ENCODE assay signal across 8 mouse cellular contexts in the genomic region with DNA sequence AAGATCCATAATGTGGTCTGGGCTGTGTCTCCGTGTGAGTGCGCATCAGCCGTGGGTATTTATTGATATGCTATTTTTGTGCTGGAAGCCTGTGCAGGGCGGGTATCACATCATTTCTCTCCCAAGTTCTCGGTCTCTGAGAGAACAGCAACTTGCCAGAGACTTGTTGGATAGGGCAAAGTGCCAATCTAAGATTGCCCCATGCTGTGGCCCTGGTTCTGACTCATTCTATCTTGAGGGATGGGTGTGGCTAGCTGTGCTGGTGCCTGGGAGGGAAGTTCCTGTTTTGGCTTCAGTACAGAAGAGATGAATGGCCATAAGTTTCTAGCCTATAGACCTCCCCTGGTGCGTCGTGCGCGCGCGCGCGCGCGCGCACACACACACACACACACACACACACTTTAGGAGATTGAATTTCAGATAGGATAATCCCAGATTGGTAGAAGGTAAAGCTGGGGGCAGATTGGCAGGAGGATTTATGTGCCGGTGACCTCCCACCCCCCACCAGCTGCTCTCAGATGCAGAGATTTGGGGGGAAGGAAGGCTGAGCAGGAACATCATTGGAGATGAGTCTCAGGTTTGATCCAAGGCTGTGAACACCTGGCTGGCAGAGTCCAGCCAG. TPM values are rescaled to one million over a fixed set of nuclear protein-coding genes. Genes with fewer than 3 reads are reported as not detected.
A peak's percentile ranks its signal among the peaks of the same experiment; 100 is the strongest.
DNase-seq lines count a peak whose midpoint lies in the region; ATAC-seq lines count a peak whose summit lies in the region.

No protein-coding gene starts in this region.

- peaks cover 60% of the 10 kb centered on the region for H3K4me1 ChIP-seq in heart, embryonic 10.5 days
- peaks cover 94% of the 10 kb centered on the region for H3K4me1 ChIP-seq in hindbrain, embryonic 13.5 days (replicated peaks)
- peaks cover 69% of the 10 kb centered on the region for H3K4me1 ChIP-seq in midbrain, embryonic 16.5 days (ENCODE audit: control insufficient read depth, insufficient read depth, low read length)

- peak overlapping the region; percentile 93; the same call in 1 of the 2 replicates for H3K9ac ChIP-seq in hindbrain, embryonic 13.5 days
- H3K9ac ChIP-seq in midbrain, embryonic 16.5 days (ENCODE audit: low read depth, low read length), result no peak overlapping the region; the same call in 1 of the 2 replicates

- no peak for ATAC-seq in hindbrain, embryonic 13.5 days (ENCODE audit: low FRiP score)
- no peak for ATAC-seq in midbrain, embryonic 16.5 days

- H3K27me3 ChIP-seq in heart, embryonic 10.5 days (ENCODE audit: insufficient read depth, poor library complexity, severe bottlenecking), result peaks cover 47% of the 10 kb centered on the region
- no peaks in the 10 kb centered on the region for H3K27me3 ChIP-seq in hindbrain, embryonic 13.5 days
- H3K27me3 ChIP-seq in midbrain, embryonic 16.5 days (ENCODE audit: control insufficient read depth, insufficient read depth, low read depth, low read length), result no peaks in the 10 kb centered on the region

- H3K36me3 ChIP-seq in heart, embryonic 10.5 days, result no peaks in the 10 kb centered on the region
- peaks cover 52% of the 10 kb centered on the region for H3K36me3 ChIP-seq in hindbrain, embryonic 13.5 days
- H3K36me3 ChIP-seq in midbrain, embryonic 16.5 days (ENCODE audit: control insufficient read depth, insufficient read depth, low read length), result peaks cover 14% of the 10 kb centered on the region

- WGBS in heart, embryonic 10.5 days, result 81% methylated on average over 17 of the region's 17 CpGs
- 82% methylated on average over 17 of the region's 17 CpGs for WGBS in hindbrain, embryonic 13.5 days
- WGBS in midbrain, embryonic 16.5 days, result 83% methylated on average over 17 of the region's 17 CpGs

- intact Hi-C loops in heart, postnatal 10 days (cut with DNase I), result no loop called here
- intact Hi-C loops in left cerebral cortex, postnatal 25 days (cut with DNase I), result no loop called here

- no peak overlapping the region for H3K27ac ChIP-seq in heart, embryonic 10.5 days
- peak overlapping the region; percentile 95 for H3K27ac ChIP-seq in hindbrain, embryonic 13.5 days
- H3K27ac ChIP-seq in midbrain, embryonic 16.5 days (ENCODE audit: low read length), result peak overlapping the region; percentile 71

- H3K4me2 ChIP-seq in hindbrain, embryonic 13.5 days, result peak overlapping the region; percentile 98
- no peak overlapping the region for H3K4me2 ChIP-seq in midbrain, embryonic 16.5 days (ENCODE audit: low read length)

- DNase-seq in heart, postnatal 10 days, result peak; percentile 10 to 21
- DNase-seq in heart, embryonic 10.5 days (ENCODE audit: low spot score), result no peak
- DNase-seq in NIH3T3 (ENCODE audit: low read depth), result peak; percentile 79
- DNase-seq in thymus, postnatal 14 days, result no peak
- no peak for DNase-seq in layer of hippocampus, adult 8-10 months (ENCODE audit: low spot score in 2 of 2)
- no peak for DNase-seq in left cerebral cortex, postnatal 25 days (ENCODE audit: low spot score in 2 of 2)

- H3K9me3 ChIP-seq in heart, embryonic 10.5 days, result no peaks in the 10 kb centered on the region
- no peaks in the 10 kb centered on the region for H3K9me3 ChIP-seq in hindbrain, embryonic 13.5 days
- H3K9me3 ChIP-seq in midbrain, embryonic 16.5 days (replicated peaks; ENCODE audit: control insufficient read depth, low read length, poor library complexity, severe bottlenecking), result no peaks in the 10 kb centered on the region

- H3K4me3 ChIP-seq in heart, embryonic 10.5 days, result no peak overlapping the region
- H3K4me3 ChIP-seq in hindbrain, embryonic 13.5 days, result no peak overlapping the region
- H3K4me3 ChIP-seq in midbrain, embryonic 16.5 days (ENCODE audit: low read depth, low read length), result no peak overlapping the region

RNA-seq across cellular contexts. Expression of a gene that starts 2.7 kb away (rescaled TPM):
- under 1 TPM; 0.89 to 0.99 TPM for total RNA-seq in heart, postnatal 10 days (2021)
- polyA plus RNA-seq in heart, embryonic 10.5 days (2016; fragmentation: Nextera tagmentation; extraction: Ambion mirVana), result 5.8 and 6.6 TPM in 2 replicates
- polyA plus RNA-seq in hindbrain, embryonic 13.5 days (2015; fragmentation: Nextera tagmentation; extraction: Ambion mirVana), result 25.0 and 27.1 TPM in 2 replicates
- 26.7 and 27.7 TPM in 2 replicates for polyA plus RNA-seq in midbrain, embryonic 16.5 days (2015; fragmentation: Nextera tagmentation; extraction: Ambion mirVana)
- total RNA-seq in layer of hippocampus, adult 8-10 months (2022), result 1 to 10 TPM; 4.9 to 6.9 (median 6.0) TPM
- total RNA-seq in left cerebral cortex, postnatal 25 days (2021), result 1 to 10 TPM; 4.2 to 5.3 TPM

RNA-seq across cellular contexts. Expression of a gene that starts 4.8 kb away (rescaled TPM):
- total RNA-seq in heart, postnatal 10 days (2021), result not detected
- polyA plus RNA-seq in heart, embryonic 10.5 days (2016; fragmentation: Nextera tagmentation; extraction: Ambion mirVana), result 1.1 and 1.2 TPM in 2 replicates
- polyA plus RNA-seq in hindbrain, embryonic 13.5 days (2015; fragmentation: Nextera tagmentation; extraction: Ambion mirVana), result 294 and 312 TPM in 2 replicates
- 261 and 296 TPM in 2 replicates for polyA plus RNA-seq in midbrain, embryonic 16.5 days (2015; fragmentation: Nextera tagmentation; extraction: Ambion mirVana)
- total RNA-seq in layer of hippocampus, adult 8-10 months (2022), result 100 to 1,000 TPM; 153 to 187 (median 176) TPM
- 100 to 1,000 TPM; 166 to 170 TPM for total RNA-seq in left cerebral cortex, postnatal 25 days (2021)

RNA-seq across cellular contexts. Expression of a gene that starts 39.2 kb away (rescaled TPM):
- total RNA-seq in heart, postnatal 10 days (2021), result not detected
- polyA plus RNA-seq in heart, embryonic 10.5 days (2016; fragmentation: Nextera tagmentation; extraction: Ambion mirVana), result 0.30 and 0.31 TPM in 2 replicates
- polyA plus RNA-seq in hindbrain, embryonic 13.5 days (2015; fragmentation: Nextera tagmentation; extraction: Ambion mirVana), result 1.0 and 1.5 TPM in 2 replicates
- polyA plus RNA-seq in midbrain, embryonic 16.5 days (2015; fragmentation: Nextera tagmentation; extraction: Ambion mirVana), result 1.5 TPM in 2 replicates
- under 1 TPM in 1 of 4 experiments, not detected in 3; 0.52 TPM for total RNA-seq in layer of hippocampus, adult 8-10 months (2022)
- total RNA-seq in left cerebral cortex, postnatal 25 days (2021), result not detected

RNA-seq across cellular contexts. Expression of a gene that starts 39.8 kb away (rescaled TPM):
- total RNA-seq in heart, postnatal 10 days (2021), result 10 to 100 TPM; 66.1 to 66.4 TPM
- polyA plus RNA-seq in heart, embryonic 10.5 days (2016; fragmentation: Nextera tagmentation; extraction: Ambion mirVana), result 64.6 and 67.1 TPM in 2 replicates
- 58.8 and 62.2 TPM in 2 replicates for polyA plus RNA-seq in hindbrain, embryonic 13.5 days (2015; fragmentation: Nextera tagmentation; extraction: Ambion mirVana)
- polyA plus RNA-seq in midbrain, embryonic 16.5 days (2015; fragmentation: Nextera tagmentation; extraction: Ambion mirVana), result 55.1 and 56.5 TPM in 2 replicates
- 10 to 100 TPM; 34.8 to 42.3 (median 40.2) TPM for total RNA-seq in layer of hippocampus, adult 8-10 months (2022)
- total RNA-seq in left cerebral cortex, postnatal 25 days (2021), result 10 to 100 TPM; 37.8 to 38.9 TPM

Comparison
In these comparisons a context has a peak if more than half of its experiments do, and no peak if none do; other contexts are left out.
1. DNase-seq: peak in heart, postnatal 10 days (2 of 2) and NIH3T3 (single experiment); none in heart, embryonic 10.5 days (single experiment), thymus, postnatal 14 days (single experiment), layer of hippocampus, adult 8-10 months (0 of 2) and left cerebral cortex, postnatal 25 days (0 of 2).
2. RNA of a gene that starts 4.8 kb away (total RNA-seq): 153 to 187 TPM in layer of hippocampus, adult 8-10 months and 166 to 170 TPM in left cerebral cortex, postnatal 25 days; not detected in heart, postnatal 10 days; every median in the first group is over 100 times any median in the second.